Mouse (Mus musculus) myocyte (in vitro differentiated cells): ENCODE measurements at regions not wholly inside any gene's neighbourhood (a gene's known extent, or its start where the extent isn't known, plus 50 kb on each side); places are given as distances from the start of the nearest gene placed in this dataset.

Experiments used
- CEBPB ChIP-seq: IDR thresholded peaks from 2 replicates; pipeline ENCODE4 v1.6.1; 2011; ENCODE audit warnings: mild to moderate bottlenecking, moderate library complexity; ENCODE audit not compliant: poor library complexity, insufficient read depth, severe bottlenecking
- E2F4 ChIP-seq: IDR thresholded peaks from one replicate; pipeline ENCODE4 v1.6.1; 2011; ENCODE audit warnings: mild to moderate bottlenecking, control low read depth, moderate library complexity; ENCODE audit not compliant: insufficient read depth
- MAX ChIP-seq: IDR thresholded peaks from one replicate; pipeline ENCODE4 v1.6.1; 2011; ENCODE audit warnings: low read depth, mild to moderate bottlenecking, control low read depth
- POLR2A ChIP-seq: IDR thresholded peaks from one replicate; pipeline ENCODE4 v1.6.1; 2011; ENCODE audit warnings: low read depth, mild to moderate bottlenecking, control low read depth, moderate library complexity; ENCODE audit not compliant: insufficient read length
- POLR2AphosphoS2 ChIP-seq: IDR thresholded peaks from one replicate; pipeline ENCODE4 v1.6.1; 2011; ENCODE audit warnings: low read depth, control low read depth; ENCODE audit not compliant: insufficient read length
- TCF12 ChIP-seq: IDR thresholded peaks from one replicate; pipeline ENCODE4 v1.6.1; 2011; ENCODE audit warnings: mild to moderate bottlenecking, control low read depth; ENCODE audit not compliant: poor library complexity, insufficient read depth, severe bottlenecking

GRCm38 (mm10) chr3:80372436-80372835 is 430.2 kb downstream of the Gria2 start:
- no peak for TF ChIP-seq POLR2A
- no peak for TF ChIP-seq TCF12
- TF ChIP-seq MAX = no peak
- TF ChIP-seq E2F4 = no peak
- no peak for TF ChIP-seq CEBPB
- TF ChIP-seq POLR2AphosphoS2 = no peak
